Mouse (Mus musculus): ENCODE data around the gene Eno1.

The Eno1 gene

GRCm38 (mm10) chr4:150236521-150237481, at the start of gene Eno1:
Gene Eno1 (plus strand): TSS chr4:150236721.
- DNase-seq (ENCODE audit: low read depth, low spot score): peak; percentile 99

GRCm38 (mm10) chr4:150188236-150188635, 48.3 kb upstream of the Eno1 start:
- DNase-seq (ENCODE audit: low read depth, low spot score): peak; percentile 77

- no peak for DNase-seq (ENCODE audit: low read depth, low spot score)
Measured at GRCm38 (mm10) chr4:150192199-150192598, 44.3 kb upstream of the Eno1 start.

GRCm38 (mm10) chr4:150193915-150194314, 42.6 kb upstream of the Eno1 start:
- DNase-seq (ENCODE audit: low read depth, low spot score): peak; percentile 81

- no peak for DNase-seq (ENCODE audit: low read depth, low spot score)
Measured at GRCm38 (mm10) chr4:150198268-150198667, 38.3 kb upstream of the Eno1 start.

- no peak for DNase-seq (ENCODE audit: low read depth, low spot score)
Measured at GRCm38 (mm10) chr4:150201232-150201631, 35.3 kb upstream of the Eno1 start, which contains the start of gene Car6. Gene Car6 (minus strand): TSS chr4:150201332.

- DNase-seq (ENCODE audit: low read depth, low spot score): no peak
Measured at GRCm38 (mm10) chr4:150202702-150203101, 33.8 kb upstream of the Eno1 start.

- DNase-seq (ENCODE audit: low read depth, low spot score): no peak
Measured at GRCm38 (mm10) chr4:150204877-150205276, 31.6 kb upstream of the Eno1 start.

- DNase-seq (ENCODE audit: low read depth, low spot score): peak; percentile 80
Measured at GRCm38 (mm10) chr4:150209751-150210150, 26.8 kb upstream of the Eno1 start.

- DNase-seq (ENCODE audit: low read depth, low spot score): no peak
Measured at GRCm38 (mm10) chr4:150210306-150210705, 26.2 kb upstream of the Eno1 start.

- DNase-seq (ENCODE audit: low read depth, low spot score): no peak
Measured at GRCm38 (mm10) chr4:150211930-150212552, 24.5 kb upstream of the Eno1 start.

GRCm38 (mm10) chr4:150212553-150212971, 24.0 kb upstream of the Eno1 start:
- peak; percentile 97 for DNase-seq (ENCODE audit: low read depth, low spot score)

GRCm38 (mm10) chr4:150213910-150214309, 22.6 kb upstream of the Eno1 start:
- peak; percentile 71 for DNase-seq (ENCODE audit: low read depth, low spot score)

- no peak for DNase-seq (ENCODE audit: low read depth, low spot score)
Measured at GRCm38 (mm10) chr4:150216423-150216822, 20.1 kb upstream of the Eno1 start.

- DNase-seq (ENCODE audit: low read depth, low spot score): no peak
Measured at GRCm38 (mm10) chr4:150217042-150217554, 19.4 kb upstream of the Eno1 start.

- peak; percentile 76 for DNase-seq (ENCODE audit: low read depth, low spot score)
Measured at GRCm38 (mm10) chr4:150217935-150218334, 18.6 kb upstream of the Eno1 start.

- DNase-seq (ENCODE audit: low read depth, low spot score): peak; percentile 52
Measured at GRCm38 (mm10) chr4:150219501-150220292, 16.8 kb upstream of the Eno1 start.

GRCm38 (mm10) chr4:150220584-150220983, 15.9 kb upstream of the Eno1 start:
- DNase-seq (ENCODE audit: low read depth, low spot score): peak; percentile 82

GRCm38 (mm10) chr4:150221017-150221640, 15.4 kb upstream of the Eno1 start:
- no peak for DNase-seq (ENCODE audit: low read depth, low spot score)

GRCm38 (mm10) chr4:150223830-150224229, 12.7 kb upstream of the Eno1 start:
- DNase-seq (ENCODE audit: low read depth, low spot score): no peak

- no peak for DNase-seq (ENCODE audit: low read depth, low spot score)
Measured at GRCm38 (mm10) chr4:150225700-150226099, 10.8 kb upstream of the Eno1 start.

Measured in R1 (cell line).